Mouse (Mus musculus): Measurements from ENCODE around the gene Gng7. TPM values are rescaled to one million over a fixed set of nuclear protein-coding genes. Genes with fewer than 3 reads are reported as not detected.

Gng7 gene
- total RNA-seq, 2 experiments from 2014 or later, result 5.4 to 6.4 TPM

DNA sequence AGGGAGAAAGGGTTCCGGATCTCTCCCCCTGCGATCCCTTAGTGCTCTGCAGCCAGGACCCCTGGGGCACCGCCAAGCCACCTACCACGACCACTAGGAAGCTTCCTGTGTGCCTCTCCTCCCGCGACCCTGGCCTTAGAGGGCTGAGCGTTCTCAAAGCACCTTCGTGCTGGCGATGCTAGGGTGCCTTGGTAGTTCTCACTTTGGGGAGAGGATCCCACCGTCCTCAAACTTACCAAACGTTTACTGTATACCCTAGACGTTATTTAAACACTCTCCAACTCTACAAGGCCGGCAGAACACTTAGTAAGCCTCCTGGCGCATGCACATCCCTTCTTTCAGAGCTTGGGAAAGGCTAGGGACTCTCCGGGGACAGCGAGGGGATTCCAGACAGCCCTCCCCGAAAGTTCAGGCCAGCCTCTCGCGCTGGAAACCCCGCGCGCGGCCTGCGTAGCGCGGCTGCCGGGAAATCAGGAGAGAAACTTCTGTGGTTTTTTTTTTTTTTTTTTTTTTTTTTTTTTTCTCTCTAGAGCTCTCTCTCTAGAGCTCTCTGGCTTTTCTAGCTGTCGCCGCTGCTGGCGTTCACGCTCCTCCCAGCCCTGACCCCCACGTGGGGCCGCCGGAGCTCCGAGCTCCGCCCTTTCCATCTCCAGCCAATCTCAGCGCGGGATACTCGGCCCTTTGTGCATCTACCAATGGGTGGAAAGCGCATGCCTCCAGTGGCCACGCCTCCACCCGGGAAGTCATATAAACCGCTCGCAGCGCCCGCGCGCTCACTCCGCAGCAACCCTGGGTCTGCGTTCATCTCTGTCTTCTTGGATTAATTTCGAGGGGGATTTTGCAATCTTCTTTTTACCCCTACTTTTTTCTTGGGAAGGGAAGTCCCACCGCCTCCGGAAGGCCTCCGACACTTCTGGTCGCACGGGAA, 85.2 kb downstream of the Gng7 start, which contains the start of gene Gadd45b:
Gadd45b (plus strand) TSS at position 775 of the 928 bp plus-strand sequence.
- peak; percentile 99 for DNase-seq

DNA sequence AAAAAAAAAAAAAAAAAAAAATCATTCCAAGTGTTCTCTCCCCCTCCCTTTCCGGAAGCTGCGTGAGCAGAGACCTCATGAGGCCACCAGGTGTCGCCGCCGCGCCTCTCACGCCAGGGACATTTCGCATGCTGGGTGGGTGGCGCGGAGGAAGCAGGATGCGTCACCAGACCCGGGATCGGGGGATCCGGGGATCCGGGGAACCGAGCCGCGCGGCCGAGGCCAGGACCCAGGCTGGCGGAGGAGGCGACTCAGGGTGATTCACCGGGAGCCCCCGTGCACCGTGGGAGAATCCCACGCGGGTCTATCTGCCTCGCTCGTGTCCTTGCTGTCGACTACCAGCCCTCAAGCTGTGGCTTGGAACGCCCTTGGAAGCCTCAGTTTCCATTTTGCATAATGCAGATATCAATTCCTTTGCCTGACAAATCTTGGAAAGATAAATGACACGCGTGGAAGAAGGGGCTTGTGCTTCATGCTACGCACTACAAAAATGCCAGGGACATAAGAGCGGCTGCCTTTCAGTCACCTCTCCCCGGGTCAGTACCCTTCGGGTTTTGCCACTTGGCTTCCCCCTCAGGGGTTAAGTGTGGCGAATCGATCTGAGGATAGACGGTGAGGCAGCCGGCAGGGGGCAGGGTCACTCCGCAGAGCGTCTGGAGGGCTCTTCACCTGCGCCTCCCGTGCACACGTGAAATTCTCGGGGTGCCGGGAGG, 86.0 kb downstream of the Gng7 start:
- peak; percentile 93 for DNase-seq

DNA sequence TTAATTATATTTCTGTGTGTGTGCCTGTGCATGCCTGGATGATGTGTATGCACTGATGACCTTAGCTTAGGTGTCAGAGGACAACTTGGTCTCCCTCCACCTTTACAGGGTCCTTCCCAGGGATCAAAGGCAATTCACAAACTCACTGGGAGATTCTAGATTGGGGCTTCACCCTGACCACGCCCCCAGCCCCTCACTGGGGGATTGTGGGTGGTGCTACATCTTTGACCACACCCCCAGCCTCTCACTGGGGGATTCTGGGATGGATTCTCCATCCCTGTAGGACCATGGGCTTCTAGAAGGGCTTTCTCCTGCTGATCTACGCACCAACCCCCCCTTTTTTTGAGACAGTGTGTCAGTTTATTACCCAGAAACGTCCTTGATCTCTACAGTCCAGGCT, 89.3 kb downstream of the Gng7 start:
- DNase-seq, result no peak

DNA sequence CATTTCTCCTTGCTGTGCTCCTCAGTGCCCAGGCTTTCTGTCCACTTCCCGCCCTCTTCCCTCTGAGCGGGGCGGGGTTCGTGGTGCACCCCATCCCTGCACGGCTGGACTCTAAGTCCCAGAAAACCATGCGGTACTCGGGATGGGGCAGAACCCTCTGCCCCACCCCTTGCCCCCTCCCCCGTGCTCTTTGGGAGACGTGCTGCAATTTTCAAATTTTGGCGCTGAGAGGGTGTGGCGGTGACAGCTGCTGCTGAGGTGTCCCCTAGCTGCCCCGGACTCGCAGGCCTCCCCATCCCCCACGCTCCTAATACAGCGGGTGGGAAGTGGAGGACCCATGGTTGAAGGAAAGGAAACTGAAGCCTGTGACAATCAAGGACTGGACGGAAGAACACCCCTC, 92.8 kb downstream of the Gng7 start:
- no peak for DNase-seq

DNA sequence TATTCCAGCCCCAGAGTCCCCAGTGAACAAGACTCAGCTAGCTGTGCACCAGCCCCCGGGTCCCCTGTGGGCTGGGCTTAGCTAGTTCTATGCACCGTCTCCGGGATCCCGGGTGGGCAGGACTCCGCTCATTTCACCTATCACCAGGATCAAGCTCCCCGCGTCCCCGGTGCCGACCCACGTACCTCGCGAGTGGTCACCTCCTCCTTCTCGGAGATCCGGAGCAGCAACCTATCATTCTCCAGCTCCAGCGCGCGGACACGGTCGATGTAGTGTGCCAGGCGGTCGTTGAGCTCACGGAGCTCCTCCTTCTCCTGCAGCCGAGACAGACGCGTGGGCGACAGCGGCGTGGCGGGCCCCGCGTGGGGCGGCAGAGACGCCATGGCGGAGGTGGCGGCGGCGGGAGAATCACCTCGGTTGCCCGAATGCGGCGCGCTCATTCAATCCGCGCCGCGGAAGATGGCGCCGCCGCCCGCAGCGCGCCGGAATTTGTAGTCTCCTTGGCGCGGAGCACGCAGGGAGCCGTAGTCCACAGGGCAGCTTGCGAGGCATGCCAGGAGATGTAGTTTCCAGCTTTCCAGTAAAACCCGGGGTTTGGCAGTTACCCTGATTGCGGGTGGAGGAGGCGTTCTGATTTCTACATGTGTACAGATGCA, 96.8 kb downstream of the Gng7 start, which contains the start of gene Lmnb2:
Lmnb2 (minus strand) TSS at position 467 of the 656 bp plus-strand sequence.
- DNase-seq, result peak; percentile 83

DNA sequence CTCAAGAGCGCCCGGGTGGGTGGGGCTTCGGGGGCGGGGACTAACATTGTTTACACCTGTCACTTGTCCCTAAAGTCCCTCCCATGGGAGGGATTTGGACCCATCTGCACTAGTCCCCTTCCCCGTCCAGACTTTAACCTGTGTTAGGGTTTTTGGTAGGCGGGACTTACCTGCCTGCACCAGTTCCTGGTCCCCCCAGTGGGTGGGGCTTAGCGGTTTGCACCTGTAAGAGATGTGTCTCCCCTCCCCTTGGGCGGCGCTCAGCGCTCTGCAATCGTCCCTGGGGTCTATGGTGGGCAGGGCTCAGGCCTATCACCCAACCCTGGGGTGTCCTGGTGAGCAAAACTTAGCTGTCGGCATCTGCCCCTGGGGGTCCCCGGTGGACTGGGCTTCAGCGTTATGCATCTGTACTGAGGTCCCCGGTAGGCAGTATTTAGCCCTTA, 97.4 kb downstream of the Gng7 start:
- DNase-seq, result no peak

DNA sequence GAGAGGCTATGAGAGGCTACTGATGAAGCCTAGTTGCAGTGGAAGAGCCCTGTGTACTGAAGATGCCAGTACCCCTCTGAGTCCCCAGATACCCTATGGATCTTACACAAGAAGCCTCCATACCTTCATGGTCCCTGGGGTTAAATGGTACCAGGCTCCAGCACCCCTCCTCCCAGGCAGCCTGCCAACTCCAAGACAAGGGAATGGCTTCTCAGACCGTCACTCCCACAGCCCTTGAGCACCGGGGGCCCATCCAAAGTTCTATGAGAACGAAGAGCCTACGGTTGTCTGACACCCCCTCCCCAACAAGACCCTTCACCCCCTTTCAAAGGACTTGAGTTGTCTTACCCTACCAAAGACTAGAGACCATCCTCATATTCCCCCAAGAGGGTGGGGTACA, 99.0 kb downstream of the Gng7 start:
- DNase-seq, result no peak

DNA sequence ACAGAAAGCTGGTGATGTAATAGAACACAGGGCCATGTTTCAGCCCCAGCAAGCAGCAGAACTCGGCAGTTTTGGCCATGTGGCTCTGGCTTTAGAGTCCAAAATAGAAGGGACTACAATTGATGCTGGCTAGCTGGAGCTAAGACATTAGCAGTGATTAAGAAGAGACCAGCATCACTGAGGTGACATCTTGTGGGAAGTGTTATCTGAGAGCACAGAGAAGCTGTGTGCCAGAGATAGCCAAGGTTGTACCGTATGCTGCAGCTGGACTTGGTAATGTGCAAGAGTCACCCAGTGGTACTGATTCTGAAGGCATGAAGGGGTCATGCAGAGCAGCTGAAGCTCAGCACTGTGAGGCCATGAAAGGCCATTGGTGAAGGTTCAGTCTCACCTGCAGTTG, 99.5 kb downstream of the Gng7 start:
- no peak for DNase-seq

DNA sequence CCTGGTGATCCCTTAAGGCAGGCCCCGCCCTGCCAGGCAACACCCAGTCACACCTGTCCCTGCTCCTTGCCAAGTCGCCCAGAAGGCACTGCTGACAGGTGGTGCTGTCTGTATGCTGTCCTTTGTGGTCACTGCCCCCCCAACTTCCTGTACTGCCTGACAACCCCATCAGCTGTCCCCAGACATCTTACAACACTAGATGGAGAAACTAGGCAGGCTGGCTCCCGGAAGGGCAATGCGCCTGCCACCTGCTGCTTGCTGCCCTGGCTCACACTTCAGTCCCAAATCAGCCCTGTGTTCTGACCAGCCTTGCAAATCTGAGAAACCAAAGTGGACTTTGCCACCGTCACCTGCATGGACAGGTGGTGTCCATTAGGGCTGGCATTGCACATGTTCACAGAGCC, 100.5 kb downstream of the Gng7 start:
- DNase-seq, result no peak

DNA sequence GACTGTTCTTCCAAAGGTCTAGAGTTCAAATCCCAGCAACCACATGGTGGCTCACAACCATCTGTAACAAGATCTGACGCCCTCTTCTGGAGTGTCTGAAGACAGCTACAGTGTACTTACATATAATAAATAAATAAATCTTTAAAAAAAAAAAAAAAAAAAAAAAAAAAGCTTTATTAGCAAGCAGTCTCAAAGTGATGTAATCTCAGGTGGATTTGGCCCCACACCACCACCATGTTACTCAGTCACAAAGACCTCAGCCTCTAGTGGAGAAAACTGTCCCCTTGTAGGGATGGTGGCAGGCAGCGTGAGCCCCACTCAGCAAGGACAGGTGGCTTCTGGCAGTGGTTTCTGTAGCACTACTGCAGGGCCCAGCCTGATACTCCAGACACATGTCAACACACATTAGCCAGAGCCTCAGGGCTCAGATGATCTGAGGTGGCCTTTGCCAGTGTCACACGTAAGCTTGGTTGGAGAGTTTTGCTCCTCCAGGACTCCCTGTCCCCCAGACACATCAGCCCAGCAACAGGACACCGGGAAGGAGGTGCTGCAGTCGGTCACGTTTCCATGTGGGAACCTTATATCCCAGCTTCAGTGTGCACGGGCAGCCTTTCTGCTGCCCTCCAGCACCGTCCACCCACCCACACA, 101.3 kb downstream of the Gng7 start:
- no peak for DNase-seq

DNA sequence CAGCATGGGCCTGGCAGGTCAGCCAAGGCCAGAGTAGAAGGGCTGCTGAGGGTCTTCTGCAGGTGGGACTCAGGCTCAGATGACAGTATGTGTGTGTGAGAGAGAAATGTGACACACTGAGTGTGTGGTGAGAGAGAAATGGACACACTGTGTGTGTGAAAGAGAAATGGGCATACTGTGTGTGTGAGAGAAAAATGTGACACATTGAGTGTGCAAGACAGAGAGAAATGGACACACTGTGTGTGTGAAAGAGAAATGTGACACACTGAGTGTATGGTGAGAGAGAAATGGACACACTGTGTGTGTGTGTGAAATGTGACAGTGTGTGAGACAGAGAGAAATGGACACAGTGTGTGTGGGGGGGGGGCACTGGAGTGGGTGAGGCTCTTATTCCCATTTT, 102.9 kb downstream of the Gng7 start:
- DNase-seq, result no peak

DNA sequence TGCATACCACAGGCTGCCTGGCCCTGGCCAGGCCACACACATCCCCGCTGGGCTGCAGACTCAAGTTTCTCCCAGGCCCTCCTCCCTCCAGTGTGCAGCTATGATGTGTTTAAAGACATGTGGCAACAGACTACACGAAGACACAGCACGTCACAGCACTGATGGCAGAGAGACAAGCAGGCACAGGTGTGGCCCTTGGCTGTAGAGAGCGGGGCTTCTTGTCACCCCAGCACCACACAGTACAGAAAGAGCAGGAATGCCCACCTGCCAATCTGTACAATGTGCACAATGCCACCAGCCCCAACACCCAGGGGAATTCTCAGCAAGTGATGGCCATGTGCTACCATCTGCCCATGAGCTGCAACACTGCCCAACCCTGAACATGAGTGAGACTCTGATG, 103.4 kb downstream of the Gng7 start:
- no peak for DNase-seq

DNA sequence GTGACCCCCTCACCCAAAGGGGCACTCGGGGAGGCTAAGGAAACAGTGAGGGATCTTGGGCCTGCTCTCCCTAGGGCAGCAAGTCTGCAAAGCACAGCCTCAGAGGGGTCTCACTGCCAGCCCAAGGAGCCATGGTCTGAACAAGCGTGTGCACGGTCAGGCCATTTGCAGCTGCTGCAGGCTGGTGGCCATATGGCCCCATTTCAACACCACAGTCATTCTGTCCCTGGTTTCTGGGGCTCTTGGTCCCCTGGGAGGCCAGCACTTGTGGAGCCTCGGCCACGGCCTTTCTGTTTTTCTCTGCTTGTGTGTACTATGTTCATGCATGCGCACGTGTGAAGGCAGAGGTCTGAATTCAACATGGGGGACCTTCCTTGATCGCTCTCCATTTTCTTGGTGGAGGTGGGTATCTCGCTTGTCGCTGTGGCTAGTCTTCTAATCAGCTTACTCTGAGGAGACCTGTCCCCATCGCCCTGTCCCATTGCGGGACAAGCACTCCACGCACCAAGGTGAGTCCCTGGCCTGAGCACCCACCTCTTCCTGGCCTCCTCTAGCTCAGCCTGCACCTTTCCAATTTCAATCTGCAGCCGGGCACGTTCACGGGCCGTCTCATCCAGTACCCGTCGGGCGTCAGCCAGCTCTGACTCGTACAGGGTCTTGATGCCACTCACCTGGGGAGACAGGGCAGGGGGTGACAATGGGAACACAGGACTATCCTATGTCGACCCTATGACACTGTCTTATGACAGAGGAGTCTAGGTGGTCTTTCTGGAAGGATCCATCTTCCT, 105.2 kb downstream of the Gng7 start:
- DNase-seq, result peak; percentile 47

DNA sequence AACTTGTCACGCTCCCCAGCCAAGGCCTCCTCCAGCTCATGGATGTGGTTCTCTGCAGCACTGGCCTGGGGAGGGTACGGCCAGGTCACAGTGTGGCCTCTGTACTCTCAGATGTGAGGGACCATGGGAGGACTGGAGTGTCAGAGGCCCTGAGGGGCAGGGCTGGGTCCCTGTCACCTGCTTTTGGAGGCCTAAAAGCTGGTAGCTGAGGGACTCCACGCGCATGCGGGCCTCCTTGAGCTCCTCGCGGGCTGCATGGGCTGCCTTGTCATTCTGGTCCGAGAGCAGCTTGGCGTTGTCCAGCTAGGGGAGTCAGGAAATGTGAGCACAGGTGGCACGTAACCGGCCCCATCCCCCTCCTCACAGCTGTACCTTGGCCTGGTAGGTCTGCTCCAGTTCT, 110.0 kb downstream of the Gng7 start:
- no peak for DNase-seq

DNA sequence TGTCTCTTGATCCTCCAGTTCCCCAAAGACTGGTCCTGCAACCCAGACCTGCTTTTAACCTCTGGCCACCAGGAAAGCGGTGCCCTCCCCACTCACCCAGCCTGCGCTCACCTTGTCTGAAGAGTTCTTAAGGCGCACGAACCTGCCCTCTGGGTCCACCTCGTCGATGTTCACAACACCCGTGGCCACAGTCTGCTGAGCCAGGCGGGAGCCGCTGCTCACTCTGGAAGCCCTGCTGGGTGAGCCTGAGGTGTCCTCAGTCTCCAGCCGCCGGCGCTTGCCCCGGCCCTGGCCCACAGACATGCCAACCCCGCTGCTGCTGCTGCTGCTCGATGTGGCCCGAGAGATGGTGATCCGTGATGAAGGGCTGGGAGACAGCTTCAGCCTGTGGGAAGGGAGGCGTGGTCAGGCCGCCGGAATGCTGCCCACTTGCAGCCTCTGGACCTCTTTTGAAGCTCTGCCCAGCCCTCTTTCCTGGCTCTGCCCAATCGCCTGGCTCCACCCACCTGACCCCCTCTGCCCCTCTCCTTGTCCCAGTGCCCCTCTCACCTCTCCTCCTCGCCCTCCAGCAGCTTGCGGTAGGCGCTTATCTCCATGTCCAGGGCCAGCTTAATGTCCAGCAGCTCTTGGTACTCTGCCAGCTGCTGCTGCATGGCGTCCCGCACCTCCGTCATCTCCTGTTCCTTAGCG, 110.6 kb downstream of the Gng7 start:
- DNase-seq, result peak; percentile 48

DNA sequence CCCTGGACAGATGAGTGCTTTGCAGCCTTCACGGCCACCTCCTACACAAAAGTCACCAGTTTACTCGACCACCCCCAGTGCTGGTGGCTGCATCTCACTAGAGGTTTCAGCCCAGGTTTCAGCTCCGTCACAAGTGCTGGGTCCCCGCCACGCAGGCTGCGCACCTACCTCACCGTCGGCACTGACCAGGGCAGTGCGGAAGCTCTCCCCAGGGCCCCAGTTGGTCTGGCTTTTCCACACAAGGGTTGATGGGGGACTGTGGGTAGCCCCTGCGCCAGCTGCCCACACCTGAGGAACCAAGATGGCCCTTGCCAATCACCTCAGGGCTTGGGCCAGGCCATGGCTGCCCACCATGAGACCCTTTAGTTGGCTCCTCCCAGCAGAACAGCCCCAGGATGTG, 111.5 kb downstream of the Gng7 start:
- DNase-seq, result no peak

DNA sequence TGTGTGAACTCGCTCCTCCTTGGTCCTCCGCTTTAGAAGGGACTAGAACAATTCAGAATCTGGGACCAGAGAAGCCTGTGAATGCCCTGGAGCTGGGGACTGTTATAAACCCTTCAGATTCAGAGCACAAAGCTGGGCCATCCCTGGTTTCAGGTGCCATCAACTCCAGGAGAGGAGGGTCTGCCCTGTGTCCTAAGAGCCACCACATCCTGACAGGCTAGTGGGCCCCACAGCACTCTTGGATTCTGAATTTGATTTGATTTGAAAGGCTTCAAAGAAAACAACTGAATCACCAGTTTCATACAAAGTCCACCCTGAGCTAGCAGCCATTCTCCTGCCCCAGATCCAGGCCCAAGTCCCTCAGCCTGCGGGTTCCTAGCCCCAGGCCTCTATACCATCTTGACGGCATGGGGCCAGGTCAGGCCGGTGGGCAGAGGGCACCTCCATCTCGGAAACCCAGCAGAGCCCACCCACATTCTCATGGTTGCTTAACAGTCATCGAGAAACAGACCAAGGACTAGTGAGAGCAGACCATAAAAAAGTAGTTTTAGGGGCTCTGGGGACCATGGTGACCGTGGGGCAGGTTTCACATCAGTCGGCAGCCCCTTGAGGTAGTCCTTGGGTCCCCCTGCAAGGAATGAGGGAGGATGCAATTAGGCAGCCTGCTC, 112.3 kb downstream of the Gng7 start:
- DNase-seq, result no peak

DNA sequence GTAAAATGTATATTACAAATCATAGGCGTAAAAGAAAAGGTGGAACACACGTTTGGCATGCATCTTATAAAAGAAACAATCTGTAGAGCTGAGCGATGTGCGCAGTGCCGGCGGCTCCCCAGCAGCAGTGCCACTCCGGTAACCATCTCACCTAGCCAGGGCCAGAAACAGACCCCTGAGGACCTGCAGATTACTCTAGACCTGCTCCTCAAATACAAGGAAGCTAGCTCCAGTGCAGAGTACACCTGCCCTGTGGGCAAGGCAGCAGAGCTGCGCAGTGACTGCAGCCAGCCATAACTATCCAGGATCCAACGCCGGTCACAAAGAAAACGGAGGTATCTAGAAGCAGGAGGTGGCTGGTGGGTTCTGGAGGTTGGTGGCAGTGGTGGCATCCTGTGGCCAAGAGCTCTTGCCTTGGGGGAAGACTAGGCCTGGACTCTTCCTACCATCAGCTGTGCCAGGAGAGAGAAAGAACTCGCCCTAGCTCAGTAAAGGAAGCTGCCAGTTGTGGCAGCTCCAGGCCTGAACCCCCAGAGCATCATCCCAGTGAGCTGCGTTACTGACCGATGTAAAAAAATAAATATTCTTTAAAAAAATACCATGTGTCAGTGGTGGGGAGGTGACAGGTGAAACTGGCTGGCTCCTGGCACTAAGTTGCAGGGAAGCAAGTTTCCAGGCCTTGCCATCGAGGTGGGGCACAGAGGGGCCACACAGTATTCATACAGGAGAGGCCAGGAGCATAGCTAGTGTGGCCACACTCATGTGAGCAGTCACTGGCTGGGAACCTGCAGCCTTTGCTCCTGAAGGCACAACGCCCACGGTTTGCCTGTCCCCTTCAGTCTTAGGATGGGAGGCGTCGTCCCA, 113.1 kb downstream of the Gng7 start:
- DNase-seq, result no peak
